Mouse (Mus musculus): ENCODE data around the gene Ifitm1. TPM values are rescaled to one million over a fixed set of nuclear protein-coding genes. Genes with fewer than 3 reads are reported as not detected.
"Not testable (repeated sequence)": the region's sequence is repeated elsewhere in the genome, so short reads cannot be mapped to it uniquely, and the experiment has no call there.

Ifitm1 gene
- polyA plus RNA-seq, 1 experiment, result 76.2 TPM

DNA sequence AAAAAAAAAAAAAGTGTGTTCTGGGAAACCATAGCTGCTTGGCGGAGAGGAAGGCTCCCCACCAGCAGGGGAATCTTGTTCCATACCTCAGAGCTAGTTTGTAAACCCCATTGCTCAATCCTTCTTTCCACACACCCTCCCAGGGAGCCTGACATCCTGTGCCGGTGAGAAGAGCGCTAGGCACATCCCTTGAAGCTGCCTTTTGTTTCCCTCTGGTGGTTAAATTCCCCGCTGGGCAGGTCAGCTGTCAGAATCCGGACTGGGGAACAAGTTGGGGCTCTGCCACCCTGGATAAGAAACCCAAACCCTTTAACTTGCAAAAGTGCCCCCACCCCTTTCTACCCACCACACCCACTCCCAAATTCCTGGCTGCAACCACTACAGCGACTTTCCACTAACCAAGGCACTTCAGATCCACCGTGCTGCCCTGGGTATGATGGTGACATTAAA, 41.3 kb downstream of the Ifitm1 start:
- Histone ChIP-seq H3K9me3 (0 out of 2 replicates have a peak, but pooled peaks cover 3% of the 10 kb centered on the region), H3K27me3 (replicated peaks) (no peaks in the 10 kb centered on the region), H3K4me1 (peaks cover 76% of the 10 kb centered on the region), H3K4me3 (replicated peaks) (peak overlapping the region; percentile 94), H3K36me3 (replicated peaks; ENCODE audit: low read length) (peaks cover 10% of the 10 kb centered on the region)
- no peak for TF ChIP-seq GATA1 (IDR thresholded peaks at IDR 0.05; ENCODE audit: borderline replicate concordance, low read length)

DNA sequence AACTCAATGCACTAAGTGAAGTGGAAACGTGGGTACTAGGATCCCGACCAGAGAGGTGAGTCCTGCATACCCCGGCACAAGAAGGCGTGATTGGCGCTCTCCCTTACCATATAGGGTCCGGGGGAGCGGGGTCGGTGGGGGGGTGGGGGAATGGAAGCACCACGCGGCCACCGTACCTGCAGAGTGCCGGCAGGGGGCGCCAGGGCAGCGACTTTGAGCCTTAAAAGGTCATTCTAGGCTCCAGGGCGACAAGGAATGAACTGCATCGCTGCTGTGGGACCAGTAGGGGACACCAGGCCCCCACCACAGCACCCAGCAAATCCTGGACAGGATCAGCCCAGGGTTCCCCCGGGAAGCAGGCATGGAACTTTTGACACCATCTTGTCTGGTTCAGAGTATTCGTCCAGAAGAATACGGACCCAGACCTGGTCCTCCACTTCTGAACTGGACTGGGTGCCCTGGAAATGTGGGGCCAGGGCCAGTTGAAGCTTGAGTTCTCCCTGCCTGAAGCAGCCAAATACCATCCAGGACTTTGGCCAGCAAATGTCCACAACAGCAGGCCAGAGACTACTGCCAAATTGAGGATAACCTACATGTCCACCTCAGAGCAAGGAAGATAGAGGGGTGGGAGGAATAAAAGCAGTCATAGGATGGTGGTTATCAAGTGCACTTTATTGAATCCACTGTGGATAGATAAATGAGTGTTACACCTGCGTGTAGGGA, 42.1 kb downstream of the Ifitm1 start:
- H3K4me1 ChIP-seq, result peaks cover 76% of the 10 kb centered on the region
- H3K4me3 ChIP-seq (replicated peaks), result peak overlapping the region; percentile 94
- no peak for TF ChIP-seq GATA1 (IDR thresholded peaks at IDR 0.05; ENCODE audit: borderline replicate concordance, low read length)

DNA sequence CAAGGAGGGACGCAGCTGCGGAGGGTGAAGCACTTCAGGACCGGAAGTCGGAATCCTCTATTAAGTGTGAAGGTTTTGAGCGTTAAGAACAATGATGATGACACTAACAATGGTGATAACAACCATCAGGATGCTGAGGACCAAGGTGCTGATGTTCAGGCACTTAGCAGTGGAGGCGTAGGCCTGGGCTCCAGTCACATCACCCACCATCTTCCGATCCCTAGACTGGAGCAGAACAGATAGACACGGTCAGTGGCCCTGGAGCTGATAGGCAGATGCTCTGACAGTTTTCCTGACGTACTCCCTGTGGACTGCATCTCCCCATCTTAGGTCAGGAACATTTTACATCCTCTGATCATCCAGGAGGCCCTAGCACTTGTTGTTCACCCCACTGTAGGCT, 42.6 kb downstream of the Ifitm1 start:
- TF ChIP-seq FLI1 (IDR thresholded peaks at IDR 0.05; ENCODE audit: low read length), result no peak
- TF ChIP-seq GATA1 (IDR thresholded peaks at IDR 0.05; ENCODE audit: borderline replicate concordance, low read length), result no peak
- H3K4me1 ChIP-seq, result peaks cover 76% of the 10 kb centered on the region
- no peaks in the 10 kb centered on the region for H3K27me3 ChIP-seq (replicated peaks)
- H3K9me3 ChIP-seq, result peaks cover 6% of the 10 kb centered on the region
- H3K36me3 ChIP-seq (replicated peaks; ENCODE audit: low read length), result peaks cover 16% of the 10 kb centered on the region
- H3K4me3 ChIP-seq (replicated peaks), result peak overlapping the region; percentile 94

More for the DNA sequence above, 42.1 kb downstream of the Ifitm1 start:
- no peaks in the 10 kb centered on the region for H3K27me3 ChIP-seq (replicated peaks)
- 0 out of 2 replicates have a peak, but pooled peaks cover under 1% of the 10 kb centered on the region for H3K9me3 ChIP-seq
- H3K36me3 ChIP-seq (replicated peaks; ENCODE audit: low read length), result peaks cover 11% of the 10 kb centered on the region

GRCm38 (mm10) chr7:141010593-141010992, 43.6 kb downstream of the Ifitm1 start, which contains the start of gene Ifitm3:
Ifitm3 (minus strand) TSS chr7:141010770.
- Histone ChIP-seq H3K4me1 (peaks cover 80% of the 10 kb centered on the region), H3K27me3 (replicated peaks) (no peaks in the 10 kb centered on the region), H3K4me3 (replicated peaks) (peak within 1 kb of the TSS; percentile 94), H3K9me3 (peaks cover 9% of the 10 kb centered on the region), H3K36me3 (replicated peaks; ENCODE audit: low read length) (peaks cover 18% of the 10 kb centered on the region)
- TF ChIP-seq FLI1 (IDR thresholded peaks at IDR 0.05; ENCODE audit: low read length) (no peak), GATA1 (IDR thresholded peaks at IDR 0.05; ENCODE audit: borderline replicate concordance, low read length) (no peak)

DNA sequence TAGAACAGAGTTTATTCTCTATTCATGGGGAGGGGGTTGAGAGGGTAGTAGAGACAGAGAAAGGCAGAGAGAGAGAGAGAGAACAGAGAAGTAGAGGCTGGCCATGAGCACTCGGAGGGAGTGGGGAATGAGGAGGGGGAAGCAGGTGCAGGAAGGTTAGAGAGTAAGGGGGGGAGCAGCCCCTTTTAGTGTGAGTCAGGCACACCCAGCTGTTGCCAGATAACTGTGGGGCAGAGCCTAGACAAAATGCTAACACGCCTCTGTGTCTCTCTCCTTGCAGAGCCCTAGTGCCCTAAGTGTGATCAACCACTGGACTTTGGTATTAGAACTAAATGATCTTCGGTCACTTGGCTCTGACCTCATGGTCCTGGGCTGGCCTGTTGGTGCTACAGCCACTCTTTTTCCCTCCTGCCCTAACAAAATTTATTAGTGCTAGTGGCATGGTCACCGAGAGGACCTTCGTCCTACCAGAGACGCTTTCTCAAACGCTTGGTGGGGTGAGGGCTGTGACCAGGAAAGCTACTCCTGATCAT, 44.3 kb downstream of the Ifitm1 start:
- no peaks in the 10 kb centered on the region for H3K27me3 ChIP-seq (replicated peaks)
- peaks cover 15% of the 10 kb centered on the region for H3K36me3 ChIP-seq (replicated peaks; ENCODE audit: low read length)
- peak overlapping the region; percentile 94 for H3K4me3 ChIP-seq (replicated peaks)
- no peak for TF ChIP-seq FLI1 (IDR thresholded peaks at IDR 0.05; ENCODE audit: low read length)
- peaks cover 80% of the 10 kb centered on the region for H3K4me1 ChIP-seq
- peaks cover 9% of the 10 kb centered on the region for H3K9me3 ChIP-seq

GRCm38 (mm10) chr7:141016707-141017697, 50.0 kb downstream of the Ifitm1 start:
- peak overlapping the region; percentile 59 for H3K4me3 ChIP-seq (replicated peaks)
- peaks cover 8% of the 10 kb centered on the region for H3K36me3 ChIP-seq (replicated peaks; ENCODE audit: low read length)

DNA sequence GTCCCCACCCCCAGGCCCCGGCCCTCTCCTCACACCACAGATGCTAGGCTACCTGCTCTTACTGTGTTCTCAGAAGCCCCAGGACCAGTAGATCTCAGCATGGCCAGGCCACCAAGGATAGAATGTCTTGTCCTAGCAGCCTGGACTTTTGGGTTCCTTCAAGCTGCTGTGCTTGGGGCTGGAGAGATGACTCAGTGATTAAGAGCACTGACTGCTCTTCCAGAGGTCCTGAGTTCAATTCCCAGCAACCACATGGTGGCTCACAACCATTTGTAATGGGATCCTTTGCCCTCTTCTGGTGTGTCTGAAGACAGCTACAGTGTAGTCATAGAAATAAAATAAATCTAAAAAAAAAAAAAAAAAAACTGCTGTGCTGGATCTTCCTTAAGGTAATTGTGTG, 50.8 kb downstream of the Ifitm1 start, which contains the start of gene Ifitm6:
Gene Ifitm6 (minus strand): TSS at position 101 of the 400 bp plus-strand sequence.
- peaks cover 53% of the 10 kb centered on the region for H3K4me1 ChIP-seq
- not testable (repeated sequence) for H3K27me3 ChIP-seq (replicated peaks); H3K4me3 ChIP-seq (replicated peaks); H3K9me3 ChIP-seq; H3K36me3 ChIP-seq (replicated peaks; ENCODE audit: low read length)

More at GRCm38 (mm10) chr7:141016707-141017697, 50.0 kb downstream of the Ifitm1 start:
- no peaks in the 10 kb centered on the region for H3K27me3 ChIP-seq (replicated peaks)
- TF ChIP-seq GATA1 (IDR thresholded peaks at IDR 0.05; ENCODE audit: borderline replicate concordance, low read length) (no peak), FLI1 (IDR thresholded peaks at IDR 0.05; ENCODE audit: low read length) (no peak)
- peaks cover 53% of the 10 kb centered on the region for H3K4me1 ChIP-seq
- peaks cover 9% of the 10 kb centered on the region for H3K9me3 ChIP-seq

DNA sequence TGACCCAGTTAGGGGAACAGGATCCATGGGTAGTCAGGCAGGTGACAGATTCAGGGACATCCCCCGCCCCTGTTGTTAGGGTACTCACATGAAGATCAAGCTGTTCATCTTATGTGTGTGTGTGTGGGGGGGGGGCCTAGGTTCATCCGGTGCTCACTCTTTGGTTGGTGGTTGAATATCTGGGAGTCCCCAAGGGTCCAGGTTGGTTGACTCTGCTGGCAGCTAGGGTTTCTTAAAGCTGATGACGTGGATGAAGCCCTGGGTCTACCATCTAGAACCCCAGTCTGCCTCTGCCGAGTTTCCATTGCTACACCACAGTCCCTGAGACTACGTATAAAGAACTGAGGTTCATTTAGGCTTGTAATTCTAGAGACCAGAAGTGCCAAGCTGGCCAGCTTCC, 52.0 kb downstream of the Ifitm1 start:
- no peaks in the 10 kb centered on the region for H3K27me3 ChIP-seq (replicated peaks)
- TF ChIP-seq FLI1 (IDR thresholded peaks at IDR 0.05; ENCODE audit: low read length), result no peak
- TF ChIP-seq GATA1 (IDR thresholded peaks at IDR 0.05; ENCODE audit: borderline replicate concordance, low read length), result no peak
- peaks cover 9% of the 10 kb centered on the region for H3K9me3 ChIP-seq
- peaks cover 8% of the 10 kb centered on the region for H3K36me3 ChIP-seq (replicated peaks; ENCODE audit: low read length)
- peaks cover 47% of the 10 kb centered on the region for H3K4me1 ChIP-seq
- no peak overlapping the region for H3K4me3 ChIP-seq (replicated peaks)

Other genes with a start within 250 kb of the Ifitm1 start
- not detected in 2 replicates for gene Cyp2e1, start 203.5 kb upstream of the Ifitm1 start, polyA plus RNA-seq (2012; ENCODE audit: insufficient read depth, low replicate concordance)
- 0.38 TPM in 1 of 2 replicates, not detected in the other for gene Syce1, start 179.4 kb upstream of the Ifitm1 start, polyA plus RNA-seq (2012; ENCODE audit: insufficient read depth, low replicate concordance)
- gene Zfp941, start 145.0 kb upstream of the Ifitm1 start, polyA plus RNA-seq (2012; ENCODE audit: insufficient read depth, low replicate concordance), result 1.8 TPM in 1 of 2 replicates, not detected in the other
- not detected in 2 replicates for gene Urah, start 132.2 kb upstream of the Ifitm1 start, polyA plus RNA-seq (2012; ENCODE audit: insufficient read depth, low replicate concordance)
- 1.1 TPM in 1 of 2 replicates, not detected in the other for gene Scgb1c1, start 121.7 kb upstream of the Ifitm1 start, polyA plus RNA-seq (2012; ENCODE audit: insufficient read depth, low replicate concordance)
- 0.13 TPM in 1 of 2 replicates, not detected in the other for gene Odf3, start 119.4 kb upstream of the Ifitm1 start, polyA plus RNA-seq (2012; ENCODE audit: insufficient read depth, low replicate concordance)
- gene Gm45785, start 110.9 kb upstream of the Ifitm1 start, polyA plus RNA-seq (2012; ENCODE audit: insufficient read depth, low replicate concordance), result not detected in 2 replicates
- 57.2 and 112 TPM in 2 replicates for gene Ric8a, start 110.3 kb upstream of the Ifitm1 start, polyA plus RNA-seq (2012; ENCODE audit: insufficient read depth, low replicate concordance)
- gene Bet1l, start 109.6 kb upstream of the Ifitm1 start, polyA plus RNA-seq (2012; ENCODE audit: insufficient read depth, low replicate concordance), result 4.0 and 23.4 TPM in 2 replicates
- gene Psmd13, start 85.3 kb upstream of the Ifitm1 start, polyA plus RNA-seq (2012; ENCODE audit: insufficient read depth, low replicate concordance), result 16.6 and 130 TPM in 2 replicates
- 25.1 and 60.6 TPM in 2 replicates for gene Sirt3, start 84.9 kb upstream of the Ifitm1 start, polyA plus RNA-seq (2012; ENCODE audit: insufficient read depth, low replicate concordance)
- not detected in 2 replicates for gene Cox8b, start 66.8 kb upstream of the Ifitm1 start, polyA plus RNA-seq (2012; ENCODE audit: insufficient read depth, low replicate concordance)
- gene Nlrp6, start 46.3 kb upstream of the Ifitm1 start, polyA plus RNA-seq (2012; ENCODE audit: insufficient read depth, low replicate concordance), result 18.0 and 21.3 TPM in 2 replicates
- 6.6 and 7.4 TPM in 2 replicates for gene Pgghg, start 25.8 kb upstream of the Ifitm1 start, polyA plus RNA-seq (2012; ENCODE audit: insufficient read depth, low replicate concordance)
- gene Ifitm5, start 16.9 kb upstream of the Ifitm1 start, polyA plus RNA-seq (2012; ENCODE audit: insufficient read depth, low replicate concordance), result not detected in 2 replicates
- not detected in 2 replicates for gene Gm45717, start 11.3 kb upstream of the Ifitm1 start, polyA plus RNA-seq (2012; ENCODE audit: insufficient read depth, low replicate concordance)
- 93.8 and 722 TPM in 2 replicates for gene Ifitm2, start 11.2 kb upstream of the Ifitm1 start, polyA plus RNA-seq (2012; ENCODE audit: insufficient read depth, low replicate concordance)
- 28.6 and 151 TPM in 2 replicates for gene Ifitm3, start 43.5 kb downstream of the Ifitm1 start, polyA plus RNA-seq (2012; ENCODE audit: insufficient read depth, low replicate concordance)
- 0.91 TPM in 1 of 2 replicates, not detected in the other for gene Ifitm6, start 50.7 kb downstream of the Ifitm1 start, polyA plus RNA-seq (2012; ENCODE audit: insufficient read depth, low replicate concordance)
- not detected in 2 replicates for gene Gm17387, start 61.9 kb downstream of the Ifitm1 start, polyA plus RNA-seq (2012; ENCODE audit: insufficient read depth, low replicate concordance)
- 11.5 and 17.3 TPM in 2 replicates for gene B4galnt4, start 93.9 kb downstream of the Ifitm1 start, polyA plus RNA-seq (2012; ENCODE audit: insufficient read depth, low replicate concordance)
- gene Pkp3, start 111.0 kb downstream of the Ifitm1 start, polyA plus RNA-seq (2012; ENCODE audit: insufficient read depth, low replicate concordance), result 2.5 and 3.0 TPM in 2 replicates
- gene Sigirr, start 133.4 kb downstream of the Ifitm1 start, polyA plus RNA-seq (2012; ENCODE audit: insufficient read depth, low replicate concordance), result 41.8 and 92.9 TPM in 2 replicates
- not detected in 2 replicates for gene Ano9, start 150.6 kb downstream of the Ifitm1 start, polyA plus RNA-seq (2012; ENCODE audit: insufficient read depth, low replicate concordance)
- gene Ptdss2, start 155.2 kb downstream of the Ifitm1 start, polyA plus RNA-seq (2012; ENCODE audit: insufficient read depth, low replicate concordance), result 32.9 and 81.5 TPM in 2 replicates
- 26.5 and 43.0 TPM in 2 replicates for gene Rnh1, start 205.6 kb downstream of the Ifitm1 start, polyA plus RNA-seq (2012; ENCODE audit: insufficient read depth, low replicate concordance)
- 51.3 and 84.0 TPM in 2 replicates for gene Hras, start 226.8 kb downstream of the Ifitm1 start, polyA plus RNA-seq (2012; ENCODE audit: insufficient read depth, low replicate concordance)
- gene Lrrc56, start 226.9 kb downstream of the Ifitm1 start, polyA plus RNA-seq (2012; ENCODE audit: insufficient read depth, low replicate concordance), result 12.2 and 18.5 TPM in 2 replicates
- 0.57 TPM in 1 of 2 replicates, not detected in the other for gene Lmntd2, start 246.9 kb downstream of the Ifitm1 start, polyA plus RNA-seq (2012; ENCODE audit: insufficient read depth, low replicate concordance)
- gene Rassf7, start 248.6 kb downstream of the Ifitm1 start, polyA plus RNA-seq (2012; ENCODE audit: insufficient read depth, low replicate concordance), result 3.6 and 11.1 TPM in 2 replicates

Measured in megakaryocyte, embryonic 14.5 days (primary cell).